Mouse (Mus musculus) liver, postnatal 0 days (tissue): ENCODE measurements at regions not wholly inside any gene's neighbourhood (a gene's known extent, or its start where the extent isn't known, plus 50 kb on each side); places are given as distances from the start of the nearest gene placed in this dataset.

Experiments
- CTCF ChIP-seq: sonication (generic); IDR thresholded peaks from 2 replicates; pipeline ENCODE4 v1.5.1; 2016; ENCODE audit warnings: antibody characterized with exemption, low read depth
- EP300 ChIP-seq: IDR thresholded peaks from 2 replicates; pipeline ENCODE4 v1.6.1; 2016; ENCODE audit warnings: antibody characterized with exemption, low read depth, mild to moderate bottlenecking

- TF ChIP-seq CTCF = no peak
- TF ChIP-seq EP300 = no peak
These were observed 410.8 kb upstream of the Hnrnpa3 start for GRCm38 (mm10) chr2:75248251-75248650.
